Mouse (Mus musculus): Measurements from ENCODE around the gene Serpina9. TPM values are rescaled to one million over a fixed set of nuclear protein-coding genes. Genes with fewer than 3 reads are reported as not detected.

The Serpina9 gene
- polyA plus RNA-seq, 2 experiments, result 0.10 to 0.16 TPM

DNA sequence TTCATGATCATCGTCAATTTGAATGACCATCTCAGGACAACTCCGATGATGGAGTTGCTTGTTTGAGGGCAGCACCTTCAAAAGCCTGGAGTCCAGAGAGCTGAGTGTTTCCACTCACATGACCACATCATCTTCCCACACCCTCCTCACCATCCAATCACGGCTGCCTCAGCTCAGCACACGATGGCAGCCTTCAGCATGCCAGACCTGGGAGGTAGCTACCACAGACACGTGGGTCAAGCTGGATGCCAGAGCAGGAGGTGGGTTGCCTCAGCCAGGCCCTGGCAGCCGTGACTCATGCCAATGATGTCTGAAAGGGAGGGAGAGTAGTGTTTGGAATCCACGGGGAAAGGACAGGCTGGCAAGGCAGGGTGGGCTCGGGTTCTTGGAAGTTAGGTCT lies 42.2 kb upstream of the Serpina9 start:
- TF ChIP-seq POLR2A (IDR thresholded peaks at IDR 0.05; ENCODE audit: borderline replicate concordance, extremely low read depth, insufficient read depth, insufficient read length), result no peak
- DNase-seq (ENCODE audit: low spot score), result no peak
- H3K36me3 ChIP-seq (ENCODE audit: control insufficient read depth, insufficient read depth, low read length), result no peaks in the 10 kb centered on the region

DNA sequence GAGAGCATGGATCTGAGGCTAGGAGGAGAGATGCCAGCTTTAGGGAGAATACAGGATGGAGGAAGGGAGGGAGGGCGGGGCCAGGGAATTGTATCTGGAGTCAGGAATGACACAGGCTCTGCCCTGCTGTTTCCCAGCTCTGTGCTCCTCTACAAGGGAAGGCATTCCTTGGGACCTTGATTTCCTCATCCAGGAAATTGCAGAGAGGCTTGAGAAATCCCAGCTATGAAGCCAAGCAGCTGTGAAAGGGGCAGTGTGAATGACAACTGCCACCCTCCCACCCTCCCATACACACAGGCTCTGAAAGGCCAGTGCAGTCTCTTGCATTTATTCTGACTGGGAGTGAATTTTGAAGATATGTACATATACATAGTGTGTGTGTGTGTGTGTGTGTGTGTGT lies 40.4 kb upstream of the Serpina9 start:
- ATAC-seq (ENCODE audit: low FRiP score, low read depth) (no peak), DNase-seq (ENCODE audit: low spot score) (no peak)
- H3K27ac ChIP-seq (replicated peaks; ENCODE audit: low read depth, low read length), result no peak overlapping the region
- no peak overlapping the region for H3K4me3 ChIP-seq (replicated peaks; ENCODE audit: low read length)
- H3K27me3 ChIP-seq (ENCODE audit: control insufficient read depth, insufficient read depth, low read length), result no peaks in the 10 kb centered on the region
- no peaks in the 10 kb centered on the region for H3K36me3 ChIP-seq (ENCODE audit: control insufficient read depth, insufficient read depth, low read length)
- no peak for TF ChIP-seq POLR2A (IDR thresholded peaks at IDR 0.05; ENCODE audit: borderline replicate concordance, extremely low read depth, insufficient read depth, insufficient read length)
- 36% methylated on average over 1 of the region's 1 CpGs for WGBS
- H3K9ac ChIP-seq (ENCODE audit: low read depth, low read length, severe bottlenecking), result no peak overlapping the region
- no peaks in the 10 kb centered on the region for H3K9me3 ChIP-seq (ENCODE audit: control insufficient read depth, low read length)
- no peak overlapping the region for H3K4me2 ChIP-seq (replicated peaks; ENCODE audit: low read depth, low read length, severe bottlenecking)
- no peaks in the 10 kb centered on the region for H3K4me1 ChIP-seq (ENCODE audit: control insufficient read depth, insufficient read depth, low read length)

More for the DNA sequence above, 42.2 kb upstream of the Serpina9 start:
- no peak overlapping the region for H3K4me2 ChIP-seq (replicated peaks; ENCODE audit: low read depth, low read length, severe bottlenecking)
- no peak for ATAC-seq (ENCODE audit: low FRiP score, low read depth)
- no peaks in the 10 kb centered on the region for H3K9me3 ChIP-seq (ENCODE audit: control insufficient read depth, low read length)
- 80% methylated on average over 8 of the region's 8 CpGs for WGBS
- H3K9ac ChIP-seq (ENCODE audit: low read depth, low read length, severe bottlenecking), result no peak overlapping the region
- H3K27ac ChIP-seq (replicated peaks; ENCODE audit: low read depth, low read length), result no peak overlapping the region
- no peaks in the 10 kb centered on the region for H3K4me1 ChIP-seq (ENCODE audit: control insufficient read depth, insufficient read depth, low read length)
- H3K4me3 ChIP-seq (replicated peaks; ENCODE audit: low read length), result no peak overlapping the region
- H3K27me3 ChIP-seq (ENCODE audit: control insufficient read depth, insufficient read depth, low read length), result no peaks in the 10 kb centered on the region

DNA sequence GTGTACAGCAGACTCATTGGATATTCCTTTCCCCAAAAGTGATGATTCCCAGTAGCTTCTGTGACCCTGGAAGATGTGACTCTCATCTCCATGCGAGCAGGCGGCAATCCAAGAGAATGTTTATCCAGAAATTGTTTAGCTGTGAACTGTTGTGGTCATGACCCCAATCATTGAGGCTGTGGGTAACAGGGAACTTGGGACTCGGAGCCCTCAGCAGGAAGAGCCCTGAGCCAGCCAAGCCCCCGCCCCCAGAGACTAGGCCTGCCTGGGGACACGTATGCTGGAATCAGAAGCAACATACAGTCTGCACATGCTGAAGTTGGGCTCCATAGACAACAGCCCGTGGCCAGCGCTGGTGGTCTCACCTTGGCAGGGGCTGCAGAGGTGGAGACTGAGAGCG lies 32.2 kb upstream of the Serpina9 start:
- no peak for DNase-seq (ENCODE audit: low spot score)
- H3K36me3 ChIP-seq (ENCODE audit: control insufficient read depth, insufficient read depth, low read length), result no peaks in the 10 kb centered on the region

DNA sequence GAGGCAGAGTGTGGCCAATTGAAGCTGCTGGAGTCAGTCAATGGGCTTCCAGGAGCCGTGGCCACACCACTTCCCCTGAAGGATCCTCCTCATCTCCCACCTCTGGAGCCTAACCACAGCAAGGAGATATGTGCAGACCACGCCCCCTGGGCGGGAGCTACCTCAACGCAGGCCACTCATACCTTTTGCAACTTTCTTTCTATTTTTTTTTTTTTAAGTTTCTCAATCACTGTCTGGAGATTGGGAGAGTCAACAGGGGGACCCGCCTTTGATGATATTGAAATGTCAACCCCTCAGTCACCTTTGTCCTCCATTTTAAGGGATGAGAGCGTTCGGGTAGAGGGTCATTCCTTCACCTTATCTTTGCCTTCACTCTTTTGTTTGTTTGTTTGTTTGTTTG lies 30.8 kb upstream of the Serpina9 start, which contains the start of gene Serpina12:
Gene Serpina12, minus strand, starts transcription at position 101 of the 400 bp plus-strand sequence.
- H3K36me3 ChIP-seq (ENCODE audit: control insufficient read depth, insufficient read depth, low read length), result no peaks in the 10 kb centered on the region
- no peaks in the 10 kb centered on the region for H3K9me3 ChIP-seq (ENCODE audit: control insufficient read depth, low read length)
- no peak for TF ChIP-seq POLR2A (IDR thresholded peaks at IDR 0.05; ENCODE audit: borderline replicate concordance, extremely low read depth, insufficient read depth, insufficient read length)
- H3K27me3 ChIP-seq (ENCODE audit: control insufficient read depth, insufficient read depth, low read length), result no peaks in the 10 kb centered on the region
- no peak within 1 kb of the TSS for H3K4me3 ChIP-seq (replicated peaks; ENCODE audit: low read length)
- no peak within 1 kb of the TSS for H3K4me2 ChIP-seq (replicated peaks; ENCODE audit: low read depth, low read length, severe bottlenecking)
- DNase-seq (ENCODE audit: low spot score) (no peak), ATAC-seq (ENCODE audit: low FRiP score, low read depth) (no peak)
- 87% methylated on average over 7 of the region's 7 CpGs for WGBS
- no peaks in the 10 kb centered on the region for H3K4me1 ChIP-seq (ENCODE audit: control insufficient read depth, insufficient read depth, low read length)
- no peak within 1 kb of the TSS for H3K9ac ChIP-seq (ENCODE audit: low read depth, low read length, severe bottlenecking)
- no peak within 1 kb of the TSS for H3K27ac ChIP-seq (replicated peaks; ENCODE audit: low read depth, low read length)

More for the DNA sequence above, 32.2 kb upstream of the Serpina9 start:
- TF ChIP-seq POLR2A (IDR thresholded peaks at IDR 0.05; ENCODE audit: borderline replicate concordance, extremely low read depth, insufficient read depth, insufficient read length), result no peak
- 86% methylated on average over 8 of the region's 8 CpGs for WGBS
- ATAC-seq (ENCODE audit: low FRiP score, low read depth), result no peak
- H3K4me3 ChIP-seq (replicated peaks; ENCODE audit: low read length), result no peak overlapping the region
- H3K27me3 ChIP-seq (ENCODE audit: control insufficient read depth, insufficient read depth, low read length), result no peaks in the 10 kb centered on the region
- H3K9me3 ChIP-seq (ENCODE audit: control insufficient read depth, low read length), result no peaks in the 10 kb centered on the region
- H3K27ac ChIP-seq (replicated peaks; ENCODE audit: low read depth, low read length), result no peak overlapping the region
- H3K9ac ChIP-seq (ENCODE audit: low read depth, low read length, severe bottlenecking), result no peak overlapping the region
- H3K4me1 ChIP-seq (ENCODE audit: control insufficient read depth, insufficient read depth, low read length), result no peaks in the 10 kb centered on the region
- no peak overlapping the region for H3K4me2 ChIP-seq (replicated peaks; ENCODE audit: low read depth, low read length, severe bottlenecking)

DNA sequence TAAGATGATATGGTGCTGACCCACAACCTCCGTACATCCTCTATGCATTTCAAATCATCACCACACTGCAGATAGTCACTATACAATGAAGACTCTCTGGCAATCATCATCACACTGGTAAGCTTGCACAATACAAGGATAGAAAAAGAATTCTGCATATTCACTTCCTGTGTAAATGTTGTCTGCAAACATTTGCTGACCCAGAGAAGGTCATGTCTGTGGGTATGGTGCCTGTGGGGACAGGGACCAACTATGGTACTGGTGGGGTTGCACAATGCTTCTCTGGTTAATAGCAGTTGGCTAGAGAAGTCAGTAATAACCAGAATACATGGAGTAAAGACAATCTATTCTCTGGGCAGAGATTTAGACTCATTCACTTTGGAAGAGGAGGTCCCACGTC lies 29.2 kb upstream of the Serpina9 start:
- H3K4me3 ChIP-seq (replicated peaks; ENCODE audit: low read length), result no peak overlapping the region
- ATAC-seq (ENCODE audit: low FRiP score, low read depth), result no peak
- H3K9ac ChIP-seq (ENCODE audit: low read depth, low read length, severe bottlenecking), result no peak overlapping the region
- no peaks in the 10 kb centered on the region for H3K27me3 ChIP-seq (ENCODE audit: control insufficient read depth, insufficient read depth, low read length)
- no peaks in the 10 kb centered on the region for H3K4me1 ChIP-seq (ENCODE audit: control insufficient read depth, insufficient read depth, low read length)
- no peak for DNase-seq (ENCODE audit: low spot score)
- H3K27ac ChIP-seq (replicated peaks; ENCODE audit: low read depth, low read length), result no peak overlapping the region
- no peak overlapping the region for H3K4me2 ChIP-seq (replicated peaks; ENCODE audit: low read depth, low read length, severe bottlenecking)
- WGBS, result 85% methylated on average over 2 of the region's 2 CpGs
- H3K9me3 ChIP-seq (ENCODE audit: control insufficient read depth, low read length), result no peaks in the 10 kb centered on the region
- TF ChIP-seq POLR2A (IDR thresholded peaks at IDR 0.05; ENCODE audit: borderline replicate concordance, extremely low read depth, insufficient read depth, insufficient read length), result no peak
- H3K36me3 ChIP-seq (ENCODE audit: control insufficient read depth, insufficient read depth, low read length), result no peaks in the 10 kb centered on the region

DNA sequence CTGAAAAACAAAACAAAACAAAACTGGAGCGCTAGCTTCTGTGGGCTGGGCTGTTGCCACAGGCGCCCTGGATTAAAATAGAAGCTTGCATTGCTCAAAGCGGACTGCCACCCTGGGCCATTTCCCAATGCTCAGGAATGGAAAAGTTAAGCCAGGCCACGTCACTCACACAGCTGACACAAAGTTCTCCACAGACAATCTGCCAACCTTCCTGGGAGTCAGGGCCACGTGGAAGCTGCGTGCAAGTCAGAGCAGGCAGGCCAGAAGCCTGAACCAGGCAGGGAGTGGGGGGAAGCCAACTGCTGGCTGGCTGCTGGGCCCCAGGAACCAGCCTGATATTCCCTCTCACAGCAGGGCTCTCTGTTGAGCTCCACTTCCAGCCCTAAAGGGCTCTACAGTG lies 27.8 kb upstream of the Serpina9 start:
- no peaks in the 10 kb centered on the region for H3K36me3 ChIP-seq (ENCODE audit: control insufficient read depth, insufficient read depth, low read length)
- 68% methylated on average over 6 of the region's 6 CpGs for WGBS
- no peak overlapping the region for H3K4me3 ChIP-seq (replicated peaks; ENCODE audit: low read length)
- DNase-seq (ENCODE audit: low spot score) (no peak), ATAC-seq (ENCODE audit: low FRiP score, low read depth) (no peak)
- no peak for TF ChIP-seq POLR2A (IDR thresholded peaks at IDR 0.05; ENCODE audit: borderline replicate concordance, extremely low read depth, insufficient read depth, insufficient read length)
- H3K4me2 ChIP-seq (replicated peaks; ENCODE audit: low read depth, low read length, severe bottlenecking), result no peak overlapping the region
- H3K9me3 ChIP-seq (ENCODE audit: control insufficient read depth, low read length), result no peaks in the 10 kb centered on the region
- no peaks in the 10 kb centered on the region for H3K4me1 ChIP-seq (ENCODE audit: control insufficient read depth, insufficient read depth, low read length)
- no peaks in the 10 kb centered on the region for H3K27me3 ChIP-seq (ENCODE audit: control insufficient read depth, insufficient read depth, low read length)
- no peak overlapping the region for H3K9ac ChIP-seq (ENCODE audit: low read depth, low read length, severe bottlenecking)
- no peak overlapping the region for H3K27ac ChIP-seq (replicated peaks; ENCODE audit: low read depth, low read length)

Data from limb, embryonic 14.5 days (tissue).